Mouse (Mus musculus) ES-E14 (cell line): Measurements from ENCODE around the gene St7l. TPM values are rescaled to one million over a fixed set of nuclear protein-coding genes. Genes with fewer than 3 reads are reported as not detected.

Experiments
- DNase-seq: peaks from one replicate; pipeline ENCODE4 v3.0.0-alpha.2; 2013; ENCODE audit warnings: low read depth, low spot score
- H3K27ac ChIP-seq: 2 replicates; pipeline ENCODE4 v1.5.1; 2012; ENCODE audit warnings: low read depth, mild to moderate bottlenecking, low read length, moderate library complexity, mixed read lengths; ENCODE audit not compliant: poor library complexity, insufficient read depth, severe bottlenecking
- H3K36me3 ChIP-seq: 2 replicates; pipeline ENCODE4 v1.6.1; 2012; ENCODE audit warnings: mild to moderate bottlenecking, low read length, moderate library complexity, mixed read lengths; ENCODE audit not compliant: control insufficient read depth, poor library complexity, insufficient read depth, severe bottlenecking
- H3K4me1 ChIP-seq, 2 experiments: fragments of 150-350 bp in 1 of 2; sonication (generic) in 1 of 2; 2 replicates each; pipeline ENCODE4 v1.6.1; 2012; ENCODE audit warnings: low read length in 2 of 2, mild to moderate bottlenecking in 1 of 2, mixed read lengths in 1 of 2; ENCODE audit not compliant: control insufficient read depth in 2 of 2, insufficient read depth in 2 of 2, poor library complexity in 1 of 2
- H3K4me3 ChIP-seq, 2 experiments: fragments of 150-350 bp in 1 of 2; sonication (generic) in 1 of 2; 2 replicates each; pipeline ENCODE4 v1.5.1; 2012; ENCODE audit warnings: low read length in 2 of 2, low read depth in 1 of 2, mild to moderate bottlenecking in 1 of 2, mixed read lengths in 1 of 2; ENCODE audit not compliant: insufficient read depth in 1 of 2, poor library complexity in 1 of 2, severe bottlenecking in 1 of 2
- H3K9ac ChIP-seq: 2 replicates; pipeline ENCODE4 v1.6.1; 2012; ENCODE audit warnings: low read depth, mild to moderate bottlenecking, low read length, mixed read lengths; ENCODE audit not compliant: poor library complexity, insufficient read depth, severe bottlenecking
- H3K9me3 ChIP-seq: fragments of 150-350 bp; sonication (generic); 2 replicates; pipeline ENCODE4 v1.6.1; 2012; ENCODE audit warnings: low read depth, mild to moderate bottlenecking, low read length; ENCODE audit not compliant: control insufficient read depth, insufficient read depth
- CHD2 ChIP-seq: IDR thresholded peaks from 2 replicates; pipeline ENCODE4 v1.6.1; 2014; ENCODE audit warnings: mild to moderate bottlenecking, low read depth, low read length, inconsistent platforms
- HCFC1 ChIP-seq: IDR thresholded peaks from 2 replicates; pipeline ENCODE4 v1.6.1; 2012; ENCODE audit warnings: low read length, inconsistent platforms, borderline replicate concordance; ENCODE audit not compliant: insufficient read depth
- MAFK ChIP-seq: IDR thresholded peaks from 2 replicates; pipeline ENCODE4 v1.6.1; 2014; ENCODE audit warnings: mild to moderate bottlenecking, low read depth, low read length, inconsistent platforms; ENCODE audit not compliant: insufficient read depth
- ZC3H11A ChIP-seq: IDR thresholded peaks from 2 replicates; pipeline ENCODE4 v1.6.1; 2012; ENCODE audit warnings: low read depth, mild to moderate bottlenecking, inconsistent platforms, low read length, borderline replicate concordance
- ZNF384 ChIP-seq: IDR thresholded peaks from 2 replicates; pipeline ENCODE4 v1.6.1; 2012; ENCODE audit warnings: low read depth, low read length, inconsistent platforms
- in situ Hi-C, 2 experiments: fragments of 600-800 bp; cut with MboI; formaldehyde crosslinking; loops; one replicate each; pipeline ENCODE4 v1.15.1; 2025; ENCODE audit warnings: low sequenced_read_pairs in 2 of 2, inconsistent platforms in 1 of 2; ENCODE audit not compliant: unreplicated experiment in 2 of 2
- total RNA-seq: library from RNA; depleted of rRNA; stranded (reverse); fragments of 300-350 nt; gene quantifications from 2 replicates; pipeline ENCODE4 v1.2.3, GENCODE M21; 2012; rRNA removed

Gene St7l
- total RNA-seq, 1 experiment = 14.3 TPM

DNA sequence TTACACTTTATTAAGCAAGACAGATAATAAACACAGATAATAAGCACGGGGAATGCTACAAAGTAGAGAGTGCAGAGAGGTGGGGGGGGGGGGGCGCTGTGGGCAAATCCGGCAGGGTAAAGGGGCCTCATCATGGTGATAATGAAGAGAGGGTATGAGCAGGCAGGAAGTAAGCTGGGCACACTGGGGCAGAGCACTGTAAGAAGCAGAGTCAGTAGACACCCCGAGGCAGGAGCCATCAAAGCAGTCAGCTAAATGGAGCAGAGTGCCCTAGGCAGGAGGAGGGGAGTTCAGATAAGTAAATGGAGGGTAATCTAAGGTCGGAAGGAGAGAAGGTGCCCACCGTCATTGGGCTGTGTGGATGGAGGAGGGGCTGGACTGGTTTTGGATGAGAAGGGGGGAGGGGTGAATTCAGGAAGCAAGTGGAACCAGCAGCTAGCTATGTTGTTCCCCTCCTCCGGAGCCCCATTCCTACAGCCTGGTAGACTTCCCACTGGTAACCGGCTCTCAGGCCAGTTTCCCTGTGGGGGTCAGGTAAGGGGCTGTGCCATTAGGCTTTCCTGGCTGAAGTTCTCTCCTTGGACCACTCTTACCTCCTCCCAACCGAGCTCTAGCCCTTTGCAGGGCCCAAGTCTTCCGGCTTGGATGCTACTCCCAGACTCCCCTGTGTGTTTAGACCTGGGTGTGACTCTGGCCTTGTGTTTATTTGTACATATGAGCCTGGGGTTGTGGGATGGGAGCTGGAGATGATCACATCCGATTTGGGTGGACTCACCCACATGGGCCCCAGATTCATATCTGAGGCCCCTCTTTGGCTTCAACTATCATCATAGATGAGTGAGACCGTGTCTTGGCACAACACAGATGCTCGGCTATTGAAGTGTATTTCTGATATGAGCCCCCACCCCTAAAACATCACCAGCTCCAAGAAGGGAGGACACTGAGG is 99.8 kb downstream of the St7l start:
- TF ChIP-seq ZC3H11A = no peak
- TF ChIP-seq HCFC1 = no peak
- TF ChIP-seq MAFK = no peak
- TF ChIP-seq CHD2 = no peak
- TF ChIP-seq ZNF384 = no peak
- H3K4me1 ChIP-seq = peaks cover 0 to 6% of the 10 kb centered on the region in 2 experiments; a peak in 1 of 4 replicates
- H3K36me3 ChIP-seq = no peaks in the 10 kb centered on the region
- H3K9ac ChIP-seq = no peak overlapping the region
- H3K9me3 ChIP-seq = no peaks in the 10 kb centered on the region
- no peak overlapping the region for H3K27ac ChIP-seq
- no peak overlapping the region for H3K4me3 ChIP-seq
- in situ Hi-C loops = no loop called here
- DNase-seq = no peak

DNA sequence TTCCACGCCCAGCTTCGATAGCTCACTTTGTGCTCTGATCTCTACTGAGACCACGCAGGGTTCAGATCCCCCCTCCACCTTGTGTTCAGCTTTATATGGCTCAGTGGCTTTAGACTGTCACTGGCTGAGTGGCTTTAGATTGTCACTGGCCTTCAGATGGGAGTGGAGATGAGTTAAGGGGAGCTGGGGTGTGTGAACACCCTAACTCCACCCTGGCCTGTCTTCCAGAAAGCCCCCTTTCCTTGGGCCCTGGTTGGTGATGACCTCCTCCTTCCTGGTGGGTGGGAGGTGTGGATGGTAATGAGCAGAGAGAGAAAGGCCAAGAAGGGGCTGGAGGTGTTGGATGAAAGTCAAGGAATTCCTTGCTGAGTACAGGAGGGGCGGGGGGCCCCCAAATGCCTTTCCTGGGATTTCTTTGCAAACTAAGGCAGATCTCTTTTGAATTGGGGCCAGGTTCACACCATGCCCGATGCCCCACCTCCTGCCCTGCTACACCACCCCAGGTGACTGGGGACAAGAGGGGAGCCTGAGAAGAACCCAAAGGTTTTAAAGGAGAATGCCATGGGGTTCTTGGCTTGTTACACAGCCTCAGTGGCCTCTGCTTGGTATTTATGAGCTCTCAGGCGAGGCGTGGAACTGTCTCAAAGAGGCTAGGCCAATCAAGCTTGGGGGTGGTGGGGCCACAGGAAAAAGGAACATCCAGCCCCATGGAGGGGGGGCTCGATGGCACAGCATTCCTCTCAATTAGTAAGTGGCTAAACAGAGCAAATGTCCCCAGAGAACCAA is 101.5 kb downstream of the St7l start:
- H3K9ac ChIP-seq = no peak overlapping the region
- DNase-seq = no peak
- no peak for TF ChIP-seq ZC3H11A
- no peak for TF ChIP-seq MAFK
- TF ChIP-seq CHD2 = no peak
- TF ChIP-seq ZNF384 = no peak
- TF ChIP-seq HCFC1 = no peak
- H3K36me3 ChIP-seq = no peaks in the 10 kb centered on the region
- H3K4me3 ChIP-seq = no peak overlapping the region
- in situ Hi-C loops = no loop called here
- no peak overlapping the region for H3K27ac ChIP-seq
- peaks cover 0 to 6% of the 10 kb centered on the region in 2 experiments; a peak in 1 of 4 replicates for H3K4me1 ChIP-seq
- no peaks in the 10 kb centered on the region for H3K9me3 ChIP-seq

DNA sequence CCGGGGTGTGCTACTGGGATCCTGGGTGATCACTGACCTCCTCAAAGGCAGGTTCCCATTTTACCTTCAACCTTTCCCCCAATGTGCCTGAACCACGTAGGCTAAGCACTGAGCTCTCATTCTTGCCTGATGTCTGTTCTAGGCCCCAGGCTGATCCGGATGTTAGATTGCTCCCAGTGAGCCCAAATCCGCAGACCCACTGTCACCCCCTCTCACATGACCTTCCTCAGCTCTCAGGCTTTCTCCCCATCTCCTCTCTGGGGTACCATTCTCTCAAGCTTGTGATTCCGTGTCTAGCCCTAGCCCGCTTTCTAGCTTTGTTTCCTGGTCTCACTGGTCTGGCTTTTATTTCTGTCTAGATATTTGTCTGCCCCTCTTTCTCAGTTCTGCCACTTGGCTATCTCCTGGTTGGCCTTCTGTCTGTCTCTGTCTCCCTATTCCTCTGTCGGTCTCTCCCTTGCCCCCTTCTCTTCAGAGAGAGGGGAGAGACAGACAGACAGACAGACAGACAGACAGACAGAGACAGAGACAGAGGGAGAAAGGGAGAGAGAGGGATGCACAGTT is 102.3 kb downstream of the St7l start:
- H3K4me1 ChIP-seq = peaks cover 0 to 6% of the 10 kb centered on the region in 2 experiments; a peak in 1 of 4 replicates

DNA sequence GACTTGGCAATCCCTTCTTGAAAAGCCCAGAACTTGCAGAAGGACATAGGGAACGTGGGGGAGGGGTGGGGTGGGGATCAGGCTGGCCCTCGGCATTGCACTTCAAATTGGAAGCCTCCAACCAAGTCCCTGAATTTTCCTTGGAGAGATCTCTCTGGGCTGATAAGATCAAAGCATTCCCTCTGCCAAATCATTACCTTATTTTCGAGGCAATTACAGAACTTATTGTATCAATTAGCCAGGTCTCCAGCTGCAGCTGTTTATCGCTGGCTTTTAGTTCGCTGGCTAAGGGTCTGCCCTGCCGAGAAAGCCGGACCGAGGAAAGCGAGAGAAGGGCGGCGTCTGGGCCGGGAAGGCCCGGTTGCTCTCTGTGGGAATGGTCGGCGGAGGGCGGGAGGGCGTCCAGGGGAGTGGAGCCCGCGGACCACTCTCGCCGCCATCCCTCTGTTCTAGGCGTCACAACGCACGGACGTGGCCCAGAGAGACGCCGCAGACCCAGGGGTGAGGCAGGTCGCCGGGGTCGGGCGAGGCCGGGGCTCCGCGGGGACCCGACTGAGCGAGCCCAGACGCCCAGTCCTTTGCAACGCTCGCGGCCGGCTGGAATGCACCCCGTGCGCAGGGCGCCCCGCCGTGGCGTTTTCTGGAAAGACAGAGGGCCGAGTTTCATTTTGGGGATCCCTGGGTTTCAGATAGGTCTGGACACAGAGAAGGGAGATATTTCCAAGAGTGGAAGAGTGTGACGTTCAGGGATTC is 103.9 kb downstream of the St7l start:
- H3K4me1 ChIP-seq = peaks cover 0 to 4% of the 10 kb centered on the region in 2 experiments; a peak in 1 of 4 replicates
- DNase-seq = peak; percentile 49
- in situ Hi-C loops = no loop called here

More for the DNA sequence above, 102.3 kb downstream of the St7l start:
- DNase-seq = no peak
- H3K4me3 ChIP-seq = no peak overlapping the region
- H3K36me3 ChIP-seq = no peaks in the 10 kb centered on the region
- in situ Hi-C loops = no loop called here
- no peak for TF ChIP-seq ZNF384
- TF ChIP-seq CHD2 = no peak
- TF ChIP-seq ZC3H11A = no peak
- no peak for TF ChIP-seq HCFC1
- no peak for TF ChIP-seq MAFK
- H3K9me3 ChIP-seq = no peaks in the 10 kb centered on the region
- H3K27ac ChIP-seq = no peak overlapping the region
- no peak overlapping the region for H3K9ac ChIP-seq

More for the DNA sequence above, 103.9 kb downstream of the St7l start:
- Histone ChIP-seq H3K4me3 (peak overlapping the region; percentile 79 to 86), H3K9me3 (no peaks in the 10 kb centered on the region), H3K36me3 (no peaks in the 10 kb centered on the region), H3K9ac (peak overlapping the region; percentile 86), H3K27ac (no peak overlapping the region)
- TF ChIP-seq MAFK = no peak
- TF ChIP-seq ZC3H11A = peak; percentile 56; the same call in 1 of the 2 replicates

Other genes with a start within 250 kb of the St7l start
- gene Slc16a1, start 225.3 kb upstream of the St7l start, total RNA-seq = 121 and 172 TPM in 2 replicates
- gene Ppm1j, start 82.9 kb upstream of the St7l start, total RNA-seq = 25.7 and 49.6 TPM in 2 replicates
- gene Fam19a3, start 82.2 kb upstream of the St7l start, total RNA-seq = 0.13 and 0.16 TPM in 2 replicates
- 70.9 and 99.9 TPM in 2 replicates for gene Rhoc, start 75.6 kb upstream of the St7l start, total RNA-seq
- gene Mov10, start 45.4 kb upstream of the St7l start, total RNA-seq = 37.5 and 55.5 TPM in 2 replicates
- 34.2 and 59.1 TPM in 2 replicates for gene Capza1, start 500 bp downstream of the St7l start, total RNA-seq
- gene Wnt2b, start 97.9 kb downstream of the St7l start, total RNA-seq = 1.1 and 1.3 TPM in 2 replicates
- gene Cttnbp2nl, start 189.1 kb downstream of the St7l start, total RNA-seq = 10.1 and 13.5 TPM in 2 replicates
- gene 4930564D02Rik, start 202.8 kb downstream of the St7l start, total RNA-seq = not detected in 2 replicates